Mouse (Mus musculus) bone marrow macrophage, adult 2 months (primary cell): Measurements from ENCODE around the gene Kdm2a. TPM values are rescaled to one million over a fixed set of nuclear protein-coding genes. Genes with fewer than 3 reads are reported as not detected.

Source experiments
- H3K27ac ChIP-seq: 2 replicates; pipeline ENCODE4 v1.5.1; 2012; ENCODE audit warnings: low read depth, low read length; ENCODE audit not compliant: insufficient read depth
- H3K4me1 ChIP-seq: 2 replicates; pipeline ENCODE4 v1.6.1; 2012; ENCODE audit warnings: low read length; ENCODE audit not compliant: control insufficient read depth, insufficient read depth
- H3K4me3 ChIP-seq: 2 replicates; pipeline ENCODE4 v1.5.1; 2012; ENCODE audit warnings: mild to moderate bottlenecking, low read length, moderate library complexity; ENCODE audit not compliant: insufficient read depth
- CTCF ChIP-seq: IDR thresholded peaks from 2 replicates; pipeline ENCODE4 v1.5.1; 2012; ENCODE audit warnings: low read depth, mild to moderate bottlenecking, low read length, moderate library complexity
- POLR2A ChIP-seq: IDR thresholded peaks from 2 replicates; pipeline ENCODE4 v1.6.1; 2012; ENCODE audit warnings: mild to moderate bottlenecking, low read depth, low read length, borderline replicate concordance
- polyA plus RNA-seq: library from polyadenylated mRNA; stranded (reverse); fragments of >200 nt; gene quantifications from 2 replicates; pipeline ENCODE4 v1.2.4, GENCODE M21; 2012; ENCODE audit not compliant: missing spikeins, insufficient read depth, insufficient read length

The Kdm2a gene
- polyA plus RNA-seq, 1 experiment, result 84.4 TPM

- H3K27ac ChIP-seq, result no peak overlapping the region
- TF ChIP-seq POLR2A, result no peak
- no peak for TF ChIP-seq CTCF
- peaks cover 2% of the 10 kb centered on the region for H3K4me1 ChIP-seq
- no peak overlapping the region for H3K4me3 ChIP-seq
Observed at GRCm38 (mm10) chr19:4417713-4418112, 19.6 kb upstream of the Kdm2a start.

- H3K27ac ChIP-seq, result no peak overlapping the region
- no peak overlapping the region for H3K4me3 ChIP-seq
- TF ChIP-seq CTCF, result peak; percentile 69
- TF ChIP-seq POLR2A, result no peak
- no peaks in the 10 kb centered on the region; the same call in 1 of the 2 replicates for H3K4me1 ChIP-seq
Observed at GRCm38 (mm10) chr19:4417183-4417582, 19.1 kb upstream of the Kdm2a start.

DNA sequence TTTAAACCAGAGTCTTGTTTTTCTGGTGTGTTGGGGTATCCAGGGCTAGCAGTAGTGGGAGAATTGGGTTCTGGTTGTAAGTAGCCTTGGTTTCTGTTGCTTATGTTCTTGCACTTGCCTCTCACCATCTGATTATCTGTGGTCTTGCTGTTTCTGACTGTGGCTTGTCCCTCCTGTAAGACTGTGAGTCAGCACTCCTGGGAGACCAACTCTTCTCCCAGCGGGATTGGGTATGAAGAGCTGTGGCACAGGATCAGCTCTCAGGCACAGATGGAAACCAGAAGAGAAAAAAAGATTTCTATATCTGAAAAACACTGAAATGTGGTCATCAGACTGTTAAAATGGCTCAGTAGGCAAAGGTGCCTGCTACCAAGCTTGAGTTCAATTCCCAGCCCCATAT, 16.5 kb upstream of the Kdm2a start:
- TF ChIP-seq CTCF (no peak), POLR2A (no peak)
- no peak overlapping the region for H3K4me3 ChIP-seq
- H3K27ac ChIP-seq, result no peak overlapping the region
- H3K4me1 ChIP-seq, result no peaks in the 10 kb centered on the region

DNA sequence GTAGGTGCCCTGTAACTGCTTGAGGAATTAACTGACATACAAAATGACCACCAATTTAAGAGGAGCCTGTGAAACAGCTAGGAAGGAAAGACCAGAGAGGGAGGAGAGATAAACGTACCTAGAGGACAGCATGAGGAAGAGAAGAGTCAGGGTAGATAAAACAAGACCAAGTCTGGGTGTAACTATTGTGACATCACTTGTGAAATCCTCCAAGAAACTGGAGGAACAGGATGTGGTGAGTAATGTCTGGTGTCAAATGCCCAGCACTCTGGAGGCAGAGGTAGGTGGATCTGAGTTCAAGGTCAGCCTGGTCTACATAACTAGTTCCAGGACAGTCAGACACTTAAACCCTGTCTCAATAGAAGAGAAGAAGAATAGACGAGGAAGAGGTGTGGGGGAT, 11.0 kb upstream of the Kdm2a start:
- Histone ChIP-seq H3K4me3 (no peak overlapping the region), H3K4me1 (peaks cover 12% of the 10 kb centered on the region), H3K27ac (no peak overlapping the region)
- TF ChIP-seq POLR2A (no peak), CTCF (no peak)

DNA sequence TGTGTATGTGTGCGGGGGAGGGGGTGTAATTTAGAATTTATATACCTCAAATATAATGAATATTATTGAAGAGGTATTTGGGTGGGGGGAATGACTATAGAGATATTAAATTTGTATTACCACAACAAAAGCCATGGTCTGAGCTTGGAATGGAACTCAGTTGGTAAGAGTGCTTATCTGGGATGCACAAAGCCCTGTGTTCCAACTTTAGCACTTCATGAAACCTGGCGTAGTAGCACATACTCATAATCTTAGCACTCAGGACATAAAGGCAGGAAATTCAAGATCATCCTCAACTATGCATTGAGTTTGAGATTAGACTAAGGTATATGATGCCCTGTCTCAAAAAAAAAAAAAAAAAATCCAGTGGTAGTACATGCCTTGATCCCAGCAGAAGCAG, 6.8 kb upstream of the Kdm2a start:
- H3K4me1 ChIP-seq, result peaks cover 12% of the 10 kb centered on the region
- TF ChIP-seq CTCF, result no peak
- no peak for TF ChIP-seq POLR2A
- H3K27ac ChIP-seq, result no peak overlapping the region
- H3K4me3 ChIP-seq, result no peak overlapping the region

DNA sequence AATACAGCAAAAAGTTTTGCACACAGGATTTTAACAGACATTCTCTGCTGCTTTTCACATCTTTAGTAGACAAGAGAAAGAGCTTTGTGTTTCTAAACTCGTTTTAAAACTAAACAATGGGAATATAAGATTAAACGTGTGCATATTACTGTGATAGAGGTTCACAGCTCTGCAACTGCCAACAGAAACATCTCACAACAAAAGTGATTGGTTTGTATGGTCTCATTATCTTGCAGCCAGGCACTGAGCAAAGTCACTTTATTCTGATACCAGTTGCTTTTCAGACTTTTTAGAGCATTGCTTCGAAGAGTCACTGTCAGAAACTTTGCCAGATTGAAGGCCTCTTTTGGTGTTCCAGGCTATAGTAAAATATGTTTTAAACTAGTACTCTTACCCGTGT, 874 bp upstream of the Kdm2a start:
- H3K27ac ChIP-seq, result no peak overlapping the region
- H3K4me3 ChIP-seq, result no peak overlapping the region
- 0 out of 2 replicates have a peak, but pooled peaks cover 2% of the 10 kb centered on the region for H3K4me1 ChIP-seq
- TF ChIP-seq POLR2A (no peak), CTCF (no peak)

DNA sequence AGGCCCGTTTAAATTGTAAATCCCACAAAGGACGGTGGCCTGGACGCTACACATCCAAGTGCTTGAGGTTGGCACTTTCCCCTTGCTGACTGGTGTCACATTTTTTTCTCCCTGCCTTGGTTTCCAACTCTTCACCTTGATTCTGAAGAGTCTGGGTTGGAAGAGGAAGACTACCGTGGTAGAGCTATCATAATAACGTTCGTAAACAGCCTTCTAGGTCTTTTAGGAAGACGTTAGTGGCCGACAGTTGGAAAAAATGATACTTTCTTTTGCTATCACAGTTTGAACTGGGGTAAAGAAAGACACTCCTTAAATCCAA, 504 bp upstream of the Kdm2a start:
- Histone ChIP-seq H3K27ac (no peak overlapping the region), H3K4me3 (no peak overlapping the region), H3K4me1 (peaks cover 4% of the 10 kb centered on the region; the same call in 1 of the 2 replicates)
- TF ChIP-seq CTCF, result no peak
- no peak for TF ChIP-seq POLR2A

DNA sequence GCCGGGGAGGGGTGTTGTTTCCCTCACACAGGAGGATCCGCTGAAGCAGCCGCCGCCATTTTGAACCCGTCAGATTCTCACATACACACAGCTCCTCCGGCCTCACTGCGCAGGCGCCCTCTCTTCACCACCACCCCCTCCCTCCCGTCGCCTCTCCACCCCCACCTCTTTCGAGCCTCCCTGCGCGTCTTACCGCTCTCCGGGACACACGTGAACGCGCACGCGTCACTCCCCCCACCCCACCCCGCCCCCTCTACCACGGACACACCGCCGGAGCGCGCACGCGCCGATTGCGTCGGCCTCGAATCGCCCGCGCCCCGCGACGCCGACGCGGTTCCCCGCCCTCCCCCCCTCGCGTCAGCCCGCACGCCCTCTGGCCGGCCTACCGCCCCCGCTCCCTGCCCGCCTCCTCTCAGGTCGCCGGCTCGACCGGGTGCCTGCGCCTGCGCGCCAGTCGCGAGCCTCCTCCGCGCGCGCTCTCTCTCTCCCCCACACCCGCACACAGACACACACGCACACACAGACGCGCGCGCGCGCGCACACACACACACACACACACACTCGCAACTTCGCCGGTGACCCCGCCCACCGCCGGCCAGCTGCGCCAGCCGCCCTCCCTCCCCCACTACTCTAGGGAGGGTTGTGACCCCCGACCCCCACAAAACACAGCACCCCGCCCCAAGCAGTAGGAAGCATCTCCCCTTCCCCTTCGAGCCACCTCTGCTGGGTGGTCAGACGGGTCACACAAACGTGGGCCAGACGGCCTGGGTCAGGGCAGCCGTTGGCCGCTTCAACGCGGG, 887 bp downstream of the Kdm2a start:
- H3K4me1 ChIP-seq, result peaks cover 8% of the 10 kb centered on the region; the same call in 1 of the 2 replicates
- TF ChIP-seq CTCF (no peak), POLR2A (no peak)
- peak overlapping the region; percentile 80 for H3K27ac ChIP-seq
- H3K4me3 ChIP-seq, result peak overlapping the region; percentile 69

- peak overlapping the region; percentile 80 for H3K27ac ChIP-seq
- H3K4me3 ChIP-seq, result peak overlapping the region; percentile 69
- peaks cover 8% of the 10 kb centered on the region; the same call in 1 of the 2 replicates for H3K4me1 ChIP-seq
- TF ChIP-seq POLR2A, result no peak
- no peak for TF ChIP-seq CTCF
Observed at GRCm38 (mm10) chr19:4396081-4396997, 1.7 kb downstream of the Kdm2a start.

- no peak for TF ChIP-seq CTCF
- TF ChIP-seq POLR2A, result no peak
- no peak overlapping the region for H3K27ac ChIP-seq
- H3K4me1 ChIP-seq, result 0 out of 2 replicates have a peak, but pooled peaks cover 2% of the 10 kb centered on the region
- H3K4me3 ChIP-seq, result no peak overlapping the region
Observed at GRCm38 (mm10) chr19:4387276-4387675, 10.8 kb downstream of the Kdm2a start.
